Mouse (Mus musculus): Measurements from ENCODE around the gene P2rx3.

DNA sequence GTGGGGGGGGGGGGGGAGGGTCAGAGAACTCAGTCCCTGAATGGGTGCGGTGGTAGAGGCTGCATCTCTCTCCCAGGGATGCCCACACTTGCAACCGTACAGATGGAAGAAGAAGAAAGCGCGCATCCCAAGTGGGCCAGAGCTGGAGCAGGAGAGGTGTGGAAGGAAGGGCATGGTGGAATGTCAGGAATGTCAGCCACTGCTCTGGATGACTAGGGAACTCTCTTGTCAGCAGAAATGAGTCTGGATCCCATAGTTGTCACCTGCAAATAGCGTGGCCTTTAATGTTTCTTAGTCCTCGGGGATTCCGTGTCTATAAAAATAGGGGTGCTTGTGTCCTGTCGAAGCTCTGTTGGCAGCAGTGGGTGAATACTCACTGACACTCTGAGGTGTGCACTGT lies 34.7 kb downstream of the P2rx3 start:
- TF ChIP-seq EP300 (IDR thresholded peaks at IDR 0.05): no peak
- no peak for TF ChIP-seq CTCF (IDR thresholded peaks at IDR 0.05)
